Mouse (Mus musculus): ENCODE results near the gene Uqcc1.

DNA sequence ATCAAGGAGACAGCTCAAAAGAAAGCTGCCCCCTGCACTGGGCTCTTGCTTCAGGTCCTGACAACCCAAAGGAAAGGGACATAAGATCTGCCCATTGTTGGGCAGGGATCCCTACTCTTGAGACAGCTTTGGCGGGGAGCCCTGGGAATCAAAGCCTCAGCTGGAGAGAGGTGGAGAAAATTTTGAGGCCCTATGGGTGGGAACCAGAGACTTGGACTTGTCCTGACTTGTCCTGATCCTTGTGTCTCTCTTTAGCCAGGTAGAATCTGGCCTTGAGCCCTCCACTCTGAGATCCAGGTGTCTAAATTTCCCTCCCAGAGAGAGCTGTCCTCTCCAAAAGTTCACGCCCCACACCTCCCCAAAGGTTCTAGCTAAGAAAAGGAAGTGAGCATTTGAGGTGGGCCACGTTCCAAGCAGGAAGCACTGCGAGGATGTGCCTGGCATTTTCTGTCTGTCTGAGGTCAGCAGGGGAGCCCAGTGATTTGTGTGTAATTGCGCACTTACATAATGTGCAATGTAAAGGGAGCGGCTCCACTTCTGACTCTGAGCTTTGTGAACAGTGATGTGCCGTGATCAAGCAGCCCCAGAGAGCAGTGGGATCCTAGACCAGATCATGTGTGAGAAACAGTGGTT, 9.9 kb upstream of the Uqcc1 start:
- no peak for TF ChIP-seq CTCF (IDR thresholded peaks at IDR 0.05; ENCODE audit: low read depth)
- no peak for TF ChIP-seq EP300 (IDR thresholded peaks at IDR 0.05; ENCODE audit: low read depth)

Data from liver, postnatal 0 days (tissue).